In genomic region chr2:7080794-7081783, GRCm38 (mm10) we compare ENCODE assay signal across 7 mouse cellular contexts.
DNase-seq lines count a peak whose midpoint lies in the region; ATAC-seq and TF ChIP-seq lines count a peak whose summit lies in the region.

No protein-coding gene starts in this region.

- peak overlapping the region; percentile 53 for H3K4me2 ChIP-seq in forebrain, embryonic 14.5 days (ENCODE audit: low read length)
- H3K4me2 ChIP-seq in liver, embryonic 15.5 days: peak overlapping the region; percentile 49

- H3K9ac ChIP-seq in forebrain, embryonic 14.5 days (ENCODE audit: low read length): peak overlapping the region; percentile 67
- no peak overlapping the region for H3K9ac ChIP-seq in liver, embryonic 15.5 days

- no peaks in the 10 kb centered on the region for H3K27me3 ChIP-seq in forebrain, embryonic 14.5 days (replicated peaks; ENCODE audit: control insufficient read depth, insufficient read depth, low read length)
- no peaks in the 10 kb centered on the region for H3K27me3 ChIP-seq in hindbrain, embryonic 10.5 days (ENCODE audit: insufficient read depth, poor library complexity, severe bottlenecking)
- no peaks in the 10 kb centered on the region for H3K27me3 ChIP-seq in liver, embryonic 15.5 days

- peaks cover 21% of the 10 kb centered on the region for H3K4me1 ChIP-seq in forebrain, embryonic 14.5 days (ENCODE audit: control insufficient read depth, insufficient read depth, low read length)
- H3K4me1 ChIP-seq in hindbrain, embryonic 10.5 days (replicated peaks): peaks cover 22% of the 10 kb centered on the region
- no peaks in the 10 kb centered on the region for H3K4me1 ChIP-seq in liver, embryonic 15.5 days (replicated peaks)
- H3K4me1 ChIP-seq in olfactory bulb, adult 2 months (ENCODE audit: control insufficient read depth, insufficient read depth, low read length): peaks cover 18% of the 10 kb centered on the region

- peaks cover 14% of the 10 kb centered on the region for H3K9me3 ChIP-seq in forebrain, embryonic 14.5 days (replicated peaks; ENCODE audit: control insufficient read depth, low read length)
- H3K9me3 ChIP-seq in hindbrain, embryonic 10.5 days: peaks cover 15% of the 10 kb centered on the region
- no peaks in the 10 kb centered on the region for H3K9me3 ChIP-seq in liver, embryonic 15.5 days (replicated peaks)

- peak overlapping the region; percentile 67 for H3K27ac ChIP-seq in forebrain, embryonic 14.5 days (ENCODE audit: low read depth, low read length)
- H3K27ac ChIP-seq in hindbrain, embryonic 10.5 days: peak overlapping the region; percentile 87
- H3K27ac ChIP-seq in liver, embryonic 15.5 days (replicated peaks): no peak overlapping the region
- peak overlapping the region; percentile 64 for H3K27ac ChIP-seq in olfactory bulb, adult 2 months (ENCODE audit: insufficient read depth, low read depth, low read length)

- ATAC-seq in cerebellum, adult (ENCODE audit: insufficient number of reproducible peaks, low FRiP score, low TSS enrichment): peak; percentile 75
- ATAC-seq in forebrain, embryonic 14.5 days: peak; percentile 68
- ATAC-seq in liver, embryonic 15.5 days (ENCODE audit: insufficient read depth): no peak

- WGBS in forebrain, embryonic 14.5 days: 4% methylated on average over 28 of the region's 28 CpGs
- 9% methylated on average over 28 of the region's 28 CpGs for WGBS in hindbrain, embryonic 10.5 days
- 17% methylated on average over 28 of the region's 28 CpGs for WGBS in liver, embryonic 15.5 days (ENCODE audit: insufficient replicate concordance)
- WGBS in olfactory bulb, adult 2 months: 24% methylated on average over 28 of the region's 28 CpGs

- peak overlapping the region; percentile 13 for H3K4me3 ChIP-seq in forebrain, embryonic 14.5 days (ENCODE audit: low read depth, low read length)
- peak overlapping the region; percentile 41 for H3K4me3 ChIP-seq in hindbrain, embryonic 10.5 days
- peak overlapping the region; percentile 20; the same call in 1 of the 2 replicates for H3K4me3 ChIP-seq in liver, embryonic 15.5 days (replicated peaks)
- peak overlapping the region; percentile 42 for H3K4me3 ChIP-seq in olfactory bulb, adult 2 months (ENCODE audit: insufficient read depth, low read depth, low read length)

- TF ChIP-seq POLR2A in olfactory bulb, adult 2 months (IDR thresholded peaks at IDR 0.05; ENCODE audit: insufficient read depth, low read depth, low read length): no peak; the same call in 1 of the 2 replicates

- peak; percentile 18 to 30 for DNase-seq in adrenal gland, adult 18-20 months (ENCODE audit: low spot score in 2 of 2)
- peak; percentile 51 for DNase-seq in forebrain, embryonic 14.5 days (ENCODE audit: low spot score)
- peak; percentile 47 for DNase-seq in hindbrain, embryonic 10.5 days (ENCODE audit: low spot score)
- DNase-seq in MN1 (ENCODE audit: low spot score): no peak

- no peaks in the 10 kb centered on the region for H3K36me3 ChIP-seq in forebrain, embryonic 14.5 days (ENCODE audit: control insufficient read depth, insufficient read depth, low read length)
- H3K36me3 ChIP-seq in hindbrain, embryonic 10.5 days: 0 out of 2 replicates have a peak, but pooled peaks cover 5% of the 10 kb centered on the region
- H3K36me3 ChIP-seq in liver, embryonic 15.5 days (replicated peaks): no peaks in the 10 kb centered on the region

- no peak for TF ChIP-seq CTCF in olfactory bulb, adult 2 months (IDR thresholded peaks at IDR 0.05; ENCODE audit: insufficient read depth, low read depth, low read length)
